Mouse (Mus musculus) hindbrain, embryonic 10.5 days (tissue): Measurements from ENCODE around the gene Dnah6. TPM values are rescaled to one million over a fixed set of nuclear protein-coding genes. Genes with fewer than 3 reads are reported as not detected.

Source experiments
- DNase-seq: peaks from one replicate; pipeline ENCODE4 v3.0.0-alpha.2; 2017; ENCODE audit warnings: low spot score
- H3K27ac ChIP-seq: fragments of 300-500 bp; sonication (generic); 2 replicates; pipeline ENCODE4 v1.5.1; 2016; ENCODE audit warnings: mild to moderate bottlenecking, moderate library complexity
- H3K27me3 ChIP-seq: fragments of 300-500 bp; sonication (generic); 2 replicates; pipeline ENCODE4 v1.6.1; 2016; ENCODE audit warnings: mild to moderate bottlenecking; ENCODE audit not compliant: poor library complexity, insufficient read depth, severe bottlenecking
- H3K36me3 ChIP-seq: fragments of 300-500 bp; sonication (generic); 2 replicates; pipeline ENCODE4 v1.6.1; 2016; ENCODE audit warnings: mild to moderate bottlenecking, moderate library complexity
- H3K4me1 ChIP-seq: fragments of 300-500 bp; sonication (generic); replicated peaks from 2 replicates; pipeline ENCODE4 v1.6.1; 2016; ENCODE audit warnings: mild to moderate bottlenecking
- H3K4me3 ChIP-seq: fragments of 300-500 bp; sonication (generic); 2 replicates; pipeline ENCODE4 v1.5.1; 2016; ENCODE audit warnings: mild to moderate bottlenecking, moderate library complexity
- H3K9me3 ChIP-seq: fragments of 300-500 bp; sonication (generic); 2 replicates; pipeline ENCODE4 v1.6.1; 2016; ENCODE audit warnings: mild to moderate bottlenecking, moderate library complexity
- WGBS: fragments of 180-500 bp; shearing (Covaris S2); methylation state at CpG from one replicate; pipeline ENCODE4 v1.1.7; 2016; 5-methylcytosine and 5-hydroxymethylcytosine counted together
- polyA plus RNA-seq: library from polyadenylated mRNA; unstranded; fragments of >200 nt; fragmentation: Nextera tagmentation; extraction: Ambion mirVana; gene quantifications from 2 replicates; pipeline ENCODE4 v1.2.1, GENCODE M21; 2016

The Dnah6 gene
- polyA plus RNA-seq, 1 experiment from 2014 or later = 0.27 TPM

- 96% methylated on average over 4 of the region's 4 CpGs for WGBS
- H3K36me3 ChIP-seq = no peaks in the 10 kb centered on the region
- H3K9me3 ChIP-seq = no peaks in the 10 kb centered on the region
- H3K4me3 ChIP-seq = no peak overlapping the region
- no peaks in the 10 kb centered on the region for H3K4me1 ChIP-seq
- H3K27me3 ChIP-seq = no peaks in the 10 kb centered on the region
- no peak overlapping the region for H3K27ac ChIP-seq
- DNase-seq = no peak
Measured at GRCm38 (mm10) chr6:73093133-73093532, 128.3 kb downstream of the Dnah6 start.

GRCm38 (mm10) chr6:73090836-73091235 lies 130.6 kb downstream of the Dnah6 start:
- Histone ChIP-seq H3K27me3 (no peaks in the 10 kb centered on the region), H3K4me3 (no peak overlapping the region), H3K9me3 (no peaks in the 10 kb centered on the region), H3K36me3 (no peaks in the 10 kb centered on the region), H3K27ac (no peak overlapping the region), H3K4me1 (no peaks in the 10 kb centered on the region)
- 77% methylated on average over 8 of the region's 8 CpGs for WGBS
- DNase-seq = no peak

GRCm38 (mm10) chr6:73082571-73082970 lies 138.9 kb downstream of the Dnah6 start:
- peaks cover 11% of the 10 kb centered on the region; the same call in 1 of the 2 replicates for H3K9me3 ChIP-seq
- WGBS = 89% methylated on average over 9 of the region's 9 CpGs
- H3K4me1 ChIP-seq = no peaks in the 10 kb centered on the region
- H3K27ac ChIP-seq = no peak overlapping the region
- no peak overlapping the region for H3K4me3 ChIP-seq
- no peaks in the 10 kb centered on the region for H3K27me3 ChIP-seq
- no peak for DNase-seq
- no peaks in the 10 kb centered on the region for H3K36me3 ChIP-seq

GRCm38 (mm10) chr6:73072093-73072786 lies 149.2 kb downstream of the Dnah6 start:
- H3K4me1 ChIP-seq = no peaks in the 10 kb centered on the region
- WGBS = 71% methylated on average over 3 of the region's 3 CpGs
- no peak for DNase-seq

GRCm38 (mm10) chr6:73071214-73071613 lies 150.2 kb downstream of the Dnah6 start:
- 81% methylated on average over 3 of the region's 3 CpGs for WGBS
- DNase-seq = no peak

More at GRCm38 (mm10) chr6:73072093-73072786, 149.2 kb downstream of the Dnah6 start:
- Histone ChIP-seq H3K27me3 (no peaks in the 10 kb centered on the region), H3K27ac (no peak overlapping the region), H3K9me3 (peaks cover 1% of the 10 kb centered on the region; the same call in 1 of the 2 replicates), H3K36me3 (no peaks in the 10 kb centered on the region), H3K4me3 (no peak overlapping the region)

GRCm38 (mm10) chr6:73070663-73071062 lies 150.8 kb downstream of the Dnah6 start:
- no peaks in the 10 kb centered on the region for H3K9me3 ChIP-seq
- no peaks in the 10 kb centered on the region for H3K36me3 ChIP-seq
- H3K27ac ChIP-seq = no peak overlapping the region
- no peak for DNase-seq
- 82% methylated on average over 6 of the region's 6 CpGs for WGBS
- H3K4me1 ChIP-seq = no peaks in the 10 kb centered on the region
- H3K4me3 ChIP-seq = no peak overlapping the region
- H3K27me3 ChIP-seq = no peaks in the 10 kb centered on the region

More at GRCm38 (mm10) chr6:73071214-73071613, 150.2 kb downstream of the Dnah6 start:
- H3K4me1 ChIP-seq = no peaks in the 10 kb centered on the region
- H3K4me3 ChIP-seq = no peak overlapping the region
- no peak overlapping the region for H3K27ac ChIP-seq
- no peaks in the 10 kb centered on the region for H3K9me3 ChIP-seq
- no peaks in the 10 kb centered on the region for H3K36me3 ChIP-seq
- H3K27me3 ChIP-seq = no peaks in the 10 kb centered on the region

GRCm38 (mm10) chr6:73064551-73064950 lies 156.9 kb downstream of the Dnah6 start:
- Histone ChIP-seq H3K27ac (no peak overlapping the region), H3K9me3 (no peaks in the 10 kb centered on the region), H3K36me3 (no peaks in the 10 kb centered on the region), H3K4me3 (no peak overlapping the region), H3K4me1 (no peaks in the 10 kb centered on the region), H3K27me3 (no peaks in the 10 kb centered on the region)
- WGBS = 84% methylated on average over 3 of the region's 3 CpGs
- DNase-seq = no peak

GRCm38 (mm10) chr6:73059596-73060121 lies 161.8 kb downstream of the Dnah6 start:
- WGBS = 83% methylated on average over 7 of the region's 7 CpGs
- Histone ChIP-seq H3K27me3 (no peaks in the 10 kb centered on the region), H3K36me3 (no peaks in the 10 kb centered on the region), H3K27ac (no peak overlapping the region), H3K4me1 (no peaks in the 10 kb centered on the region), H3K4me3 (no peak overlapping the region), H3K9me3 (peaks cover 15% of the 10 kb centered on the region)
- DNase-seq = no peak

GRCm38 (mm10) chr6:73059162-73059561 lies 162.3 kb downstream of the Dnah6 start:
- Histone ChIP-seq H3K9me3 (peaks cover 15% of the 10 kb centered on the region), H3K36me3 (no peaks in the 10 kb centered on the region), H3K4me1 (no peaks in the 10 kb centered on the region), H3K4me3 (no peak overlapping the region), H3K27me3 (no peaks in the 10 kb centered on the region), H3K27ac (no peak overlapping the region)
- no peak for DNase-seq
- 93% methylated on average over 4 of the region's 4 CpGs for WGBS

- H3K27me3 ChIP-seq = no peaks in the 10 kb centered on the region
- no peaks in the 10 kb centered on the region for H3K36me3 ChIP-seq
- no peak for DNase-seq
- H3K27ac ChIP-seq = no peak overlapping the region
- peaks cover 15% of the 10 kb centered on the region for H3K9me3 ChIP-seq
- no peaks in the 10 kb centered on the region for H3K4me1 ChIP-seq
- WGBS = 93% methylated on average over 6 of the region's 6 CpGs
- no peak overlapping the region for H3K4me3 ChIP-seq
Measured at GRCm38 (mm10) chr6:73055347-73055746, 166.1 kb downstream of the Dnah6 start.

GRCm38 (mm10) chr6:73054807-73055206 lies 166.6 kb downstream of the Dnah6 start:
- Histone ChIP-seq H3K9me3 (peaks cover 15% of the 10 kb centered on the region), H3K27ac (no peak overlapping the region), H3K4me3 (no peak overlapping the region), H3K27me3 (no peaks in the 10 kb centered on the region), H3K36me3 (no peaks in the 10 kb centered on the region), H3K4me1 (no peaks in the 10 kb centered on the region)
- no peak for DNase-seq
- WGBS = 94% methylated on average over 6 of the region's 6 CpGs

- Histone ChIP-seq H3K27me3 (no peaks in the 10 kb centered on the region), H3K4me3 (no peak overlapping the region), H3K4me1 (no peaks in the 10 kb centered on the region), H3K36me3 (no peaks in the 10 kb centered on the region), H3K27ac (no peak overlapping the region), H3K9me3 (peaks cover 15% of the 10 kb centered on the region)
- WGBS = 90% methylated on average over 9 of the region's 9 CpGs
- no peak for DNase-seq
Measured at GRCm38 (mm10) chr6:73053526-73053925, 167.9 kb downstream of the Dnah6 start.

GRCm38 (mm10) chr6:73047259-73047658 lies 174.2 kb downstream of the Dnah6 start:
- Histone ChIP-seq H3K36me3 (no peaks in the 10 kb centered on the region), H3K9me3 (no peaks in the 10 kb centered on the region), H3K27ac (no peak overlapping the region), H3K4me3 (no peak overlapping the region), H3K4me1 (no peaks in the 10 kb centered on the region), H3K27me3 (no peaks in the 10 kb centered on the region)
- 89% methylated on average over 7 of the region's 7 CpGs for WGBS
- DNase-seq = no peak
